Mouse (Mus musculus): Measurements from ENCODE around the gene Edn1. TPM values are rescaled to one million over a fixed set of nuclear protein-coding genes. Genes with fewer than 3 reads are reported as not detected.

The Edn1 gene
- polyA plus RNA-seq, 1 experiment from 2014 or later, result 0.29 TPM

DNA sequence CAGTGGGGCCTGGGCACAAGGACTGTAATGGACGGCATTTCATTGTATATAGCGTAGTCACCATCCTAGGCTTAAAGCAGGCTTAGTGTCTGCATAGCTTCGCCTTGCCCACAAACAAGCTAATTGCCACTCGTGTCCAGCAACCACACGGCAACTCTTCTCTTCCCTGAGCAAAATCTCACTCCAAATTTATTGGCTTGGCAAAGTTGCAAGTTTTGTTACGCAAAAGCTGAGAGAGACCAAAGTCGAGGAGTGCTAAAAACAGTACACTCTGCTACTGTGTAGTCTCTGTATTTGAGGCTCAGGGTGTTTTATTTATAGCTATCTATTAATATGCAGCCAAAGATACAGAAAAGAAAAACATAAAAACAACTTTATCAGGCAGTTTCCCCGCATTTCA, 3.0 kb upstream of the Edn1 start:
- no peaks in the 10 kb centered on the region; the same call in 1 of the 2 replicates for H3K4me1 ChIP-seq (replicated peaks)
- no peak overlapping the region for H3K4me3 ChIP-seq (replicated peaks)
- H3K4me2 ChIP-seq, result no peak overlapping the region
- H3K36me3 ChIP-seq (replicated peaks), result no peaks in the 10 kb centered on the region
- H3K27me3 ChIP-seq, result peaks cover 43% of the 10 kb centered on the region
- no peak overlapping the region for H3K9ac ChIP-seq
- no peak overlapping the region for H3K27ac ChIP-seq (replicated peaks)
- ATAC-seq (ENCODE audit: insufficient read depth), result no peak
- 60% methylated on average over 8 of the region's 8 CpGs for WGBS (ENCODE audit: insufficient replicate concordance)
- H3K9me3 ChIP-seq (replicated peaks), result no peaks in the 10 kb centered on the region

DNA sequence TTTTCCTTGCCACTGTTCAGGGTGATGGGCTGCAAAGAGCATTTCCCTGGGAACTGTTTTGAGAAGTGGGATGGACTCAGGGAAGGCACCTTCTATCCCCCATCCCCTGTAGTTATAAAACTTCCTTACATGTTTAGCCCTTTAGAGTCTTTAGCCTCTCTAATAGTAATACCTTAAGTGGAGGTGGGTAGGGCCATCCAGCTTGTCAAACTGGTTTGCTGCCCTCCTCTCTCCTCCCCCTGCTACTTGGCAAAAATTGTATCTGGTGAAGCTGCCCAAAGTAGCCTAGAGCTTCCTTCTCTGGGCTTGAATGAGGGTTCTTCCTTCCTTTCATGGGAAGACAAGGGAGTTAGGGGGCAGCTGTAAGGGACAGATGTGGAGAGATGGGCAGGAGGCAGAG, 2.5 kb upstream of the Edn1 start:
- H3K36me3 ChIP-seq (replicated peaks), result no peaks in the 10 kb centered on the region
- H3K27me3 ChIP-seq, result peaks cover 48% of the 10 kb centered on the region
- no peaks in the 10 kb centered on the region for H3K9me3 ChIP-seq (replicated peaks)
- no peak overlapping the region for H3K4me3 ChIP-seq (replicated peaks)
- no peak for ATAC-seq (ENCODE audit: insufficient read depth)
- H3K4me1 ChIP-seq (replicated peaks), result no peaks in the 10 kb centered on the region; the same call in 1 of the 2 replicates
- no peak overlapping the region for H3K27ac ChIP-seq (replicated peaks)
- no peak overlapping the region for H3K9ac ChIP-seq
- no peak overlapping the region for H3K4me2 ChIP-seq

DNA sequence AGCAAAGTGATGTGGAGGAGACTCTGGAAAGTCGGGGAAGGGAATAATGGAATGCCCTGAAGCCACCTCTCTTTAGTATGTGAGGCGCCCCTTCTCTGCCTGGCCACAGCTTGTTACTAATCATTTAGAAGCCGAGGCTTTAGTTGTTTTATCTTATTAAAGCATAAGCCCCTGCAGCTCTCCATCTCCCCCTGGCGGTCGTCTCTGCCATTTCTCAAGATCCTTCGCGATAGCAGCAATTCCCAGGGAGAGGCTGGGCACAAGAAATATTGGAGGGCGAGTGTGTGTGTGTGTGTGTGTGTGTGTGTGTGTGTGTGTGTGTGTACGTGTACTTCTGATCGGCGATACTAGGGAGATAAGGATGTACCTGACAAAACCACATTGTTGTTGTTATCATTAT, 709 bp upstream of the Edn1 start:
- no peaks in the 10 kb centered on the region; the same call in 1 of the 2 replicates for H3K4me1 ChIP-seq (replicated peaks)
- H3K27ac ChIP-seq (replicated peaks), result no peak overlapping the region
- no peak for ATAC-seq (ENCODE audit: insufficient read depth)
- no peak overlapping the region for H3K9ac ChIP-seq
- H3K36me3 ChIP-seq (replicated peaks), result no peaks in the 10 kb centered on the region
- 2% methylated on average over 11 of the region's 11 CpGs for WGBS (ENCODE audit: insufficient replicate concordance)
- no peaks in the 10 kb centered on the region for H3K9me3 ChIP-seq (replicated peaks)
- H3K4me2 ChIP-seq, result peak overlapping the region; percentile 62
- peaks cover 64% of the 10 kb centered on the region for H3K27me3 ChIP-seq
- peak overlapping the region; percentile 40 for H3K4me3 ChIP-seq (replicated peaks)

DNA sequence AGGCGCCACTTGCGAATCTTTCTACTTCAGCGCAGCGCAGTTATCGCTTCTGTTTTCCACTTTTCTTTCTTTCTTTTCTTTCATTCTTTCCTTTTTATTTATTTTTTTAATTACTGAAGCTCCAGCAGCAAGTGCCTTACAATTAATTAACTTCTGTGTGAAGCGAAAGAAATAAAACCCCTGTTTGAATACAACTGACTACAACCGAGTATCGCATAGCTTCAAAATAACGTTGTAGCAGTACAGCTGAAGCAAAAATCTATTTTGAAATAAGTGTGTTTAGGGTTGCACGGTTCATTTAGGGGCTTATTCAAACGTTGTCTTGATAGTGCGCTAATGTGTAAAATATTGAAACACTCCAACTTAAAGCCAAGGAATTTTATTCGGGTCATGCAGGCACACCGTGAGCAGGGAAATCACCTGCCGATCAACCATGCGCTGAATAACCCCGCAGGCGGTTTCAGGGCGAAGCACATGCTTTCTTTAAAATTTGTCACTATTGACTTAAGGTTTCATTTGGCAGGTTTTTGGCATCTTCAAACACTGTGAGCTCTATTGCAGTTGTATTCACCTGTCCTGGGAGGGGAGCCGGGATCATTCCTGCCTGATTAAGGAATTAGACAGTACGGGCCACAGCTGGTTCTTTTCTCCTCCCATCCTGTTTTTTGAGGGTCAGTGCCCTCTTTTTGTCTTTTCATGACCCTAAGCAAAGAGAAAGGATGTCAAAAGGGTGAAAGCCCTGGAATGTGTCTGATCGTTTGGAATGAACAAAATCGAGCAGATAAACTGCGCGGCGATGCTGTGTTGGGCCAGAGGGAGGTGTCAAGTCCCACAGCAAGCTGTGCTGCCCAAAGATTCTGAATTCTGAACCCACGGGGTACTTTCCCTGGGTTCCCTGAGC, 935 bp downstream of the Edn1 start:
- Histone ChIP-seq H3K9ac (no peak overlapping the region), H3K27ac (replicated peaks) (no peak overlapping the region), H3K4me3 (replicated peaks) (peak overlapping the region; percentile 40), H3K27me3 (peaks cover 64% of the 10 kb centered on the region), H3K4me2 (peak overlapping the region; percentile 62), H3K4me1 (replicated peaks) (no peaks in the 10 kb centered on the region; the same call in 1 of the 2 replicates), H3K9me3 (replicated peaks) (no peaks in the 10 kb centered on the region), H3K36me3 (replicated peaks) (no peaks in the 10 kb centered on the region)
- 22% methylated on average over 27 of the region's 27 CpGs for WGBS (ENCODE audit: insufficient replicate concordance)
- no peak for ATAC-seq (ENCODE audit: insufficient read depth)

DNA sequence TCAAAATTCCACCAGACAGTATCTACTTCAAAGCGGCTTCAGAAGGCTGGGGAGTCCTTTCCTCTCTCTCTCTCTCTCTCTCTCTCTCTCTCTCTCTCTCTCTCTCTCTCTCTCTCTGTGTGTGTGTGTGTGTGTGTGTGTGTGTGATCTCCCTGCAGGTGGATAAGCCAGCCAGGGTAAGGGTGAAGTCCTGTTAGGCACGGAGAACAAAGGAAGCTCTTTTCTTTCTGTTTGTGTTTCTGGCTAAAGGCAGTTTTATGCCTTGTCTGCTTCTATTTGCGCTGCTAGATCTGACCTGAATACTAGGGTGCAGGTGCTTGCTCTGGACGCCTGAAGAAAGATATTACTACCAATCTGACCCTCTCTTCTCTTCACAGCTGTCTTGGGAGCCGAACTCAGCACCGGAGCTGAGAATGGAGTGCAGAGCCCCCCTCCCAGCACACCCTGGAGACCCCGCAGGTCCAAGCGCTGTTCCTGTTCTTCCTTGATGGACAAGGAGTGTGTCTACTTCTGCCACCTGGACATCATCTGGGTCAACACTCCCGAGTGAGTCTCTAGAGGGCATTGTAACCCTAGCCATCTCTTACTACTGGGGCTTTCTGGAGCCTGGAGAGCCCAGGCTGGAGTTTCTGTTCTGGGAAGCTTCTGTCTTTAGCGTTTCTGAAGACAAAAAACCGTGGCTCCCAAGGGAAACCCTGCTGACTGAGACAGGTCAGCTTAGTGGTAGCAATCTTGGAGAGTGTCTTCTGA, 2.1 kb downstream of the Edn1 start:
- no peak overlapping the region for H3K27ac ChIP-seq (replicated peaks)
- no peak for ATAC-seq (ENCODE audit: insufficient read depth)
- no peaks in the 10 kb centered on the region for H3K36me3 ChIP-seq (replicated peaks)
- H3K4me2 ChIP-seq, result no peak overlapping the region
- H3K27me3 ChIP-seq, result peaks cover 64% of the 10 kb centered on the region
- no peak overlapping the region for H3K9ac ChIP-seq
- no peaks in the 10 kb centered on the region for H3K9me3 ChIP-seq (replicated peaks)
- H3K4me3 ChIP-seq (replicated peaks), result no peak overlapping the region
- no peaks in the 10 kb centered on the region; the same call in 1 of the 2 replicates for H3K4me1 ChIP-seq (replicated peaks)
- WGBS (ENCODE audit: insufficient replicate concordance), result 35% methylated on average over 11 of the region's 11 CpGs

DNA sequence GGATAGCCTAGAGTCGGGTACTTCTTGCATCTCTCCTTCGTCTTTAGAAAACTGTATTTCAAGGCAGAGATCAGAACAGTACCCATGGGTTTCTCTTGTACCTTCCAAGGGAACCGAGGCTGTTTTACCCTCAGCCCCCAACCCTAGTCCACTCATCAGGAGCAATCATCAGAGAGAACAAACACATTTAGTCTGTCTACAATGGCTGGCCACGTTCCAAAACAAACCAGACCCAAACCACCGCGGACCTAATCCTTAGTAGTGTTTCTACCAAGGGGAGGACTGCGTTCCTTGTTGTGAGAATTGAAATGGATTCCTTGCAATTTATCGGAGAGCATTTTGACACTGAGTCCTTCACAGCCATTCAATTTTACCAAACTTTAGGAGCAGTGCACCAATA, 2.9 kb downstream of the Edn1 start:
- ATAC-seq (ENCODE audit: insufficient read depth), result no peak
- Histone ChIP-seq H3K4me1 (replicated peaks) (no peaks in the 10 kb centered on the region; the same call in 1 of the 2 replicates), H3K4me2 (no peak overlapping the region), H3K27ac (replicated peaks) (no peak overlapping the region), H3K9ac (no peak overlapping the region), H3K27me3 (peaks cover 61% of the 10 kb centered on the region), H3K9me3 (replicated peaks) (no peaks in the 10 kb centered on the region), H3K36me3 (replicated peaks) (no peaks in the 10 kb centered on the region), H3K4me3 (replicated peaks) (no peak overlapping the region)
- 52% methylated on average over 8 of the region's 8 CpGs for WGBS (ENCODE audit: insufficient replicate concordance)

DNA sequence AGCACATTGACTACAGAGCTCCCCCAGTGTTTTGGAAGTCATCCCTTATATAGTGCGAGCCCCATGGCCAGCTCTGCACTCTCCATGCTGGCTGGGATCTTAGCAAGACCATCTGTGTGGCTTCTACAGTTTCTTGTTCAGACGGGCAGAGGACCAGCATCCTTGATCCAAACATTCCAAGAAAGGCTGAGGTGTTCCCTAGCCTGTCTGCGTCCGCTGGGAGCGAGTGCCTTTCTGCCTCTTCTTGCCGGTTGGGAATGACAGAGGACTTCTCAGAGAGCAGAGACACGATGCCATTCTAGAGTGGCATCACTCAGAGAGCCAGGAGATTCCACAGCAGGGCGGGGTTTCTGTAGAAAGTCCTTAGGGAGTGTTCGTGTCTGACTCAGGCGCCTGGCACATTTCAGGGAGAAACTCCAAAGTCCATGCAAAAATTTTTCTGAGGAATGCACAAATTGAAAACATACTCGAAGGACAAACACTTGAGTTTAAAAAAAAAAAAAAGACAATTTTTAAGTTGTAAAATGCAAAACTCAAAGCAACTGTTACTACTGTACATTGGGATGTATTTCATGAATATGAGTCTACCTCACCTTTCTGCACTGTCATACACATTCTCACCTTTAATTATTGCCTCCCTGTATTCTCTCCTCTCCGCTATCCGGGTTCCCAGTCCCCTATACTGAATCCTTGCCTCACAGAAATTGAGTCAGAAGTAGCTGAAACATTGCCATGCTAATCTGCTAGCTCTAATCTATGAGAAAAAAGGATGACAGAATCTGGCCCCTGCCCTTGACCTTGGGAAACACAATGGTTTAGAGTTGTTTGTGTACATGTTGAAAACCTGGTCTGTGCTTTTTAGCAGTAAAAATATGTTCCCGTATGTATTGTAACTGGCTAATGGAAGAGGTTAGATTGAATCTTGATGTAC, 5.9 kb downstream of the Edn1 start:
- Histone ChIP-seq H3K4me3 (replicated peaks) (no peak overlapping the region), H3K4me1 (replicated peaks) (no peaks in the 10 kb centered on the region), H3K36me3 (replicated peaks) (no peaks in the 10 kb centered on the region), H3K9me3 (replicated peaks) (no peaks in the 10 kb centered on the region), H3K27ac (replicated peaks) (no peak overlapping the region), H3K9ac (no peak overlapping the region), H3K4me2 (no peak overlapping the region), H3K27me3 (peaks cover 33% of the 10 kb centered on the region)
- no peak for ATAC-seq (ENCODE audit: insufficient read depth)
- 58% methylated on average over 14 of the region's 14 CpGs for WGBS (ENCODE audit: insufficient replicate concordance)

DNA sequence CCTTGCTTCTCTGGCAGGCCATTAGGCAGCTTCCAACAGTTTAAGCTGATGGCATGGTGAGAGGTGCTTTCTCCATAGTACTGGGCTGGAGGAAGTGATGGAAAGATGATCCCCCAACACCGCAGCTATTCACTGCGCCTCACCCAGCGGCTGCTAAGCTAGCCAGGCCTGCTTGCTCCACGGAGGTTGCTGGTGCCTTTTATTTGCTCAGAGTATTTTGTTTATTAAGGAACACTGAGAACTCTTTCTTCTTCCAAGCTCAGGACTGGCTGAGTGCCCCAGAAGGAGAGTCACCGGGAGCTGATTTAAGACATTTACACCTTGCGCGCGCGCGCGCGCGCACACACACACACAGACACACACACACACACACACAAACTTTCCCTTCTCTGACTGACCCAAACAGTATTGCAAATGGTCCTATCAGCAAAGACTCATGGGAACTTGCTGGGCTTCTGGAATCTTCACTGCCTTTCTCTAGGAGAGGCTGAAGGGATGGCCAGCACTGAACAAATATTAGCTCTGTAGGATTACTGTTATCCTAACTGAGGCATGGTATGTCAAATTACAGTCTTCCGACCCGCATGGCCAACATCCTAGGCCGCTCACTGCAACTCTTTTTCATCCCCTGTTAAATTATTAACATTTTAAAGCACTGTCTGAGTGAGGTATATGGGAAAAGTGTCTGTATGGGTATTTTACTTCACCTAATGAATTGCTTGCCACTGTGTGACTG, 7.3 kb downstream of the Edn1 start:
- 71% methylated on average over 16 of the region's 16 CpGs for WGBS (ENCODE audit: insufficient replicate concordance)

DNA sequence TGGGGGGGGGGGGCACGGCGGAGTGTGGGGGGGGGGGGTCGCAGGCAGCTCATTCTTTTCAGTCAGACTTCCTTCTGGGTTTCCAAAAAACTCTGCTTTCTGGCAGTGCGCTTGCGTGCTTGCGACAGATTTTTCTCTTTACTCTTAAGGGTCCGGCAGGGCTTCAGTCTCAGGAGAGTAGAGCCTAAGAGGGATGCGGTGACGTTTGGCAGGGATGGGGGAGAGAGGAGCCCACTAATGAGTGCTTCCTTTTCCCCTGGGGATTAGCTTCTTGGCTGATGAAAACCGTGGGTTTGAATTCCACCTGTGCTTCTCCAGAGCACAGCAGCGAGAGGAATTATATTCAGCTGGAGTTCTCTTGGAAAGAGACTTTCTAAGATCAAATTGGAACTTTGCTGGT, 8.5 kb downstream of the Edn1 start:
- Histone ChIP-seq H3K27ac (replicated peaks) (no peak overlapping the region), H3K4me3 (replicated peaks) (no peak overlapping the region), H3K4me1 (replicated peaks) (no peaks in the 10 kb centered on the region), H3K36me3 (replicated peaks) (no peaks in the 10 kb centered on the region), H3K9me3 (replicated peaks) (no peaks in the 10 kb centered on the region), H3K9ac (no peak overlapping the region), H3K27me3 (peaks cover 6% of the 10 kb centered on the region), H3K4me2 (no peak overlapping the region)
- no peak for ATAC-seq (ENCODE audit: insufficient read depth)
- WGBS (ENCODE audit: insufficient replicate concordance), result 32% methylated on average over 11 of the region's 11 CpGs

More for the DNA sequence above, 7.3 kb downstream of the Edn1 start:
- no peak overlapping the region for H3K9ac ChIP-seq
- no peak overlapping the region for H3K4me2 ChIP-seq
- H3K27ac ChIP-seq (replicated peaks), result no peak overlapping the region
- no peaks in the 10 kb centered on the region for H3K4me1 ChIP-seq (replicated peaks)
- no peaks in the 10 kb centered on the region for H3K9me3 ChIP-seq (replicated peaks)
- ATAC-seq (ENCODE audit: insufficient read depth), result no peak
- no peaks in the 10 kb centered on the region for H3K36me3 ChIP-seq (replicated peaks)
- H3K4me3 ChIP-seq (replicated peaks), result no peak overlapping the region
- H3K27me3 ChIP-seq, result peaks cover 19% of the 10 kb centered on the region

DNA sequence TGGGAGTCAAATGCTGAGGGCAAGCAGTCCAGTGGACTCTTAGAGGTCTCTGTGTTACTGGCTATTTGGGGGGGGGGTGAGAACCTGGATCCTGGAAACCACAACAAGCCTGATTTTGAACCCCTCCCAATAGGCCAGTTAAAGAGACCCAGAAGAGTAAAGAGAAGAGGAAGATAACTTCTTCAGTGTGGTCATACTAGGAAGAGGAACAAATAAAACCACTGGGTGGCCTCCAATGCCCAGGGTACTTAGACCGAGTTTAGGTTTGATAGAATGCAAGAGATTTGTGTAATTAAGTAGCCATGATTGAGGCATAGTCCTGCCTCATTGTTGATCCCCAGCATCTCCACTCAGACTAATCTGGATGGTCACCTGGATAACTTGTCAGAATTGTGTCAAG, 14.4 kb downstream of the Edn1 start:
- ATAC-seq (ENCODE audit: insufficient read depth), result no peak
- H3K4me3 ChIP-seq (replicated peaks), result no peak overlapping the region
- no peaks in the 10 kb centered on the region for H3K36me3 ChIP-seq (replicated peaks)
- H3K9ac ChIP-seq, result no peak overlapping the region
- H3K27me3 ChIP-seq, result no peaks in the 10 kb centered on the region
- no peaks in the 10 kb centered on the region for H3K9me3 ChIP-seq (replicated peaks)
- no peak overlapping the region for H3K27ac ChIP-seq (replicated peaks)
- H3K4me1 ChIP-seq (replicated peaks), result no peaks in the 10 kb centered on the region
- 21% methylated on average over 1 of the region's 1 CpGs for WGBS (ENCODE audit: insufficient replicate concordance)
- H3K4me2 ChIP-seq, result no peak overlapping the region

Data from liver, embryonic 15.5 days (tissue).